Mouse (Mus musculus) CH12.LX (cell line): ENCODE measurements around the gene Utp11.

ENCODE experiments used
- CTCF ChIP-seq, 2 experiments: IDR thresholded peaks in 1 of 2; conservative IDR thresholded peaks in 1 of 2; 2 replicates each; pipeline ENCODE4 v1.5.1; 2011 to 2012; ENCODE audit warnings: low read depth in 2 of 2, low read length in 2 of 2, improper control_type of control experiment in 1 of 2, inconsistent platforms in 1 of 2, mild to moderate bottlenecking in 1 of 2, moderate library complexity in 1 of 2
- E2F4 ChIP-seq: IDR thresholded peaks from 2 replicates; pipeline ENCODE4 v1.6.1; 2011; ENCODE audit warnings: low read depth, low read length, improper control_type of control experiment; ENCODE audit not compliant: insufficient replicate concordance
- ELF1 ChIP-seq: IDR thresholded peaks from 2 replicates; pipeline ENCODE4 v1.6.1; 2014; ENCODE audit warnings: low read depth, mild to moderate bottlenecking, inconsistent platforms, low read length, improper control_type of control experiment
- ETS1 ChIP-seq: conservative IDR thresholded peaks from 2 replicates; pipeline ENCODE4 v1.6.1; 2012; ENCODE audit warnings: low read depth, mild to moderate bottlenecking, inconsistent platforms, low read length, improper control_type of control experiment, moderate library complexity
- MAFK ChIP-seq: IDR thresholded peaks from 2 replicates; pipeline ENCODE4 v1.6.1; 2011; ENCODE audit warnings: low read length, improper control_type of control experiment; ENCODE audit not compliant: insufficient replicate concordance
- POLR2A ChIP-seq: IDR thresholded peaks from 2 replicates; pipeline ENCODE4 v1.6.1; 2011; ENCODE audit warnings: low read depth, mild to moderate bottlenecking, improper control_type of control experiment, low read length
- RAD21 ChIP-seq: IDR thresholded peaks from 2 replicates; pipeline ENCODE4 v1.6.1; 2011; ENCODE audit warnings: low read depth, mild to moderate bottlenecking, low read length, improper control_type of control experiment, moderate library complexity
- SIN3A ChIP-seq: IDR thresholded peaks from 2 replicates; pipeline ENCODE4 v1.6.1; 2012; ENCODE audit warnings: low read length, improper control_type of control experiment, inconsistent platforms
- ZMIZ1 ChIP-seq: IDR thresholded peaks from 2 replicates; pipeline ENCODE4 v1.6.1; 2012; ENCODE audit warnings: low read depth, mild to moderate bottlenecking, inconsistent platforms, low read length, improper control_type of control experiment

DNA sequence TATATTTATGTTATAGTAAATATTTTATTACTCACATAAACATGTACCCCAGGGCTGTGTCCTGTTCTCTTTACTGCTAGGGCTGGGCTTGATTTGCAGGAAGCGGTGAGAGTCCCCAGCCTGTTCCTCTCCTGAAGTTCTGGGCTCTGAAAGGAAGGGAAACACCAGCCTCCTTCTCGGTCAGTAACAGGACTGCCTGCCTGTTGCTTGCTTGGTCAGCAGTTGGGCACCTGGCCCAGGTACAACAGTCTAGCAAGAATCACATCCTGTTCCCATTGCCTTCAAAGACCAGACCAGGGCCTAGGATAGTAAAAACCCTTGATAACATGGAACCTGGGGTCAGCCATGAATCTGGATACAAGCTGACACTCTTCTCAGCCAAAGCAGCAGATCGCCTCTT is 32.8 kb downstream of the Utp11 start:
- no peak for TF ChIP-seq ETS1
- TF ChIP-seq SIN3A: no peak
- TF ChIP-seq POLR2A: no peak
- no peak for TF ChIP-seq E2F4
- TF ChIP-seq CTCF (conservative IDR thresholded peaks at IDR 0.05 in 1 of 2, IDR thresholded peaks at IDR 0.05 in 1 of 2; ENCODE audit: low read depth in 2 of 2, low read length in 2 of 2): no peak
- no peak for TF ChIP-seq MAFK
- TF ChIP-seq ELF1: no peak
- TF ChIP-seq ZMIZ1: no peak
- no peak for TF ChIP-seq RAD21
